Mouse (Mus musculus): ENCODE data around the gene Stx7. TPM values are rescaled to one million over a fixed set of nuclear protein-coding genes. Genes with fewer than 3 reads are reported as not detected.

The Stx7 gene
- polyA plus RNA-seq, 1 experiment, result 2.2 TPM

DNA sequence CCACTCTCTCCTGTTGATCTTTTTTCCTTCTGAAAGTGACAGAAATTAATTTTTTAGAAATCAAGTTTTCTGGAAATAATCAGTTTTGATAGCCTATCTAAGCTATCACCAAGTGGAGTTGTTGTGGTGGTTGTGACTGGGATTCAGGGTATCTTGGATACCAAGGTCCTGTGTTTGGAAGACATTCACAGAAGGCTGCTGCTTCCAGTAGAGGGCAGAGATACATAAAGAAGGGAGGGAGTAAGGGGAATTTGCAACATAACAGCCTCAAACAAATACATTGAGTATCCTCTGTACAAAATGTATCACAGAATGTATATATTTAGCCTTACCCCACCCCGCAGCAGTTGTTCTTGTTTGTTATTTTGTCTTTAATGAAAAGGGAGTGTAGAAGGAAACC, 42.9 kb downstream of the Stx7 start:
- H3K4me3 ChIP-seq (replicated peaks), result no peak overlapping the region
- no peaks in the 10 kb centered on the region for H3K4me1 ChIP-seq (ENCODE audit: control insufficient read depth)
- peaks cover 2% of the 10 kb centered on the region; the same call in 1 of the 2 replicates for H3K36me3 ChIP-seq (ENCODE audit: control insufficient read depth)
- H3K27me3 ChIP-seq (ENCODE audit: control insufficient read depth), result no peaks in the 10 kb centered on the region
- no peak for TF ChIP-seq GATA1 (IDR thresholded peaks at IDR 0.05; ENCODE audit: low read length)
- no peak for TF ChIP-seq TAL1 (IDR thresholded peaks at IDR 0.05; ENCODE audit: low read length)
- no peaks in the 10 kb centered on the region for H3K9me3 ChIP-seq (ENCODE audit: control insufficient read depth, low read length)

GRCm38 (mm10) chr10:24199303-24199702, 50.2 kb downstream of the Stx7 start:
- TF ChIP-seq TAL1 (IDR thresholded peaks at IDR 0.05; ENCODE audit: low read length) (no peak), GATA1 (IDR thresholded peaks at IDR 0.05; ENCODE audit: low read length) (no peak)
- H3K9me3 ChIP-seq (ENCODE audit: control insufficient read depth, low read length), result no peaks in the 10 kb centered on the region

DNA sequence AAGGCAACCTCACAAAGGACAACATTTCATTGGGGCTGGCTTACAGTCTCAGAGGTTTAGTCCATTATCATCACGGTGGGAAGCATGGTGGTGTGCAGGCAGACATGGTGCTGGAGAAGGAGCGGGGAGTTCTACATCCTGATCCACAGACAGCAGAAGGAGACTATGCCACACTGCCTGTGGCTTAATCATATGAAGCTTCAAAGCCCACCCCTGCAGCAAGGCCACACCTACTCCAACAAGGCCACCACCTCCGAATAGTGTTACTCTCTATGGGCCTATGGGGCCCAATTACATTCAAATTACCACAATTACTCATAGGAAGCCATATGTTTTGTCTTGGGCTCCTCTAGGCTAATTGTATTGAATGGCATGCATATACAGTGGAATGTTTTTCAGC, 51.0 kb downstream of the Stx7 start:
- no peak overlapping the region for H3K4me3 ChIP-seq (replicated peaks)
- no peaks in the 10 kb centered on the region for H3K4me1 ChIP-seq (ENCODE audit: control insufficient read depth)
- TF ChIP-seq TAL1 (IDR thresholded peaks at IDR 0.05; ENCODE audit: low read length) (no peak), GATA1 (IDR thresholded peaks at IDR 0.05; ENCODE audit: low read length) (no peak)
- no peaks in the 10 kb centered on the region for H3K36me3 ChIP-seq (ENCODE audit: control insufficient read depth)
- no peaks in the 10 kb centered on the region for H3K9me3 ChIP-seq (ENCODE audit: control insufficient read depth, low read length)
- H3K27me3 ChIP-seq (ENCODE audit: control insufficient read depth), result no peaks in the 10 kb centered on the region

More at GRCm38 (mm10) chr10:24199303-24199702, 50.2 kb downstream of the Stx7 start:
- Histone ChIP-seq H3K36me3 (ENCODE audit: control insufficient read depth) (no peaks in the 10 kb centered on the region), H3K4me1 (ENCODE audit: control insufficient read depth) (no peaks in the 10 kb centered on the region), H3K27me3 (ENCODE audit: control insufficient read depth) (no peaks in the 10 kb centered on the region), H3K4me3 (replicated peaks) (no peak overlapping the region)

- H3K27me3 ChIP-seq (ENCODE audit: control insufficient read depth), result no peaks in the 10 kb centered on the region
- TF ChIP-seq TAL1 (IDR thresholded peaks at IDR 0.05; ENCODE audit: low read length) (no peak), GATA1 (IDR thresholded peaks at IDR 0.05; ENCODE audit: low read length) (no peak)
- H3K4me1 ChIP-seq (ENCODE audit: control insufficient read depth), result no peaks in the 10 kb centered on the region
Measured at GRCm38 (mm10) chr10:24210075-24210474, 61.0 kb downstream of the Stx7 start.

GRCm38 (mm10) chr10:24213297-24213696, 64.2 kb downstream of the Stx7 start:
- no peaks in the 10 kb centered on the region for H3K36me3 ChIP-seq (ENCODE audit: control insufficient read depth)
- no peaks in the 10 kb centered on the region for H3K27me3 ChIP-seq (ENCODE audit: control insufficient read depth)
- no peaks in the 10 kb centered on the region for H3K9me3 ChIP-seq (ENCODE audit: control insufficient read depth, low read length)
- no peak for TF ChIP-seq TAL1 (IDR thresholded peaks at IDR 0.05; ENCODE audit: low read length)
- TF ChIP-seq GATA1 (IDR thresholded peaks at IDR 0.05; ENCODE audit: low read length), result no peak
- H3K4me1 ChIP-seq (ENCODE audit: control insufficient read depth), result no peaks in the 10 kb centered on the region
- no peak overlapping the region for H3K4me3 ChIP-seq (replicated peaks)

More at GRCm38 (mm10) chr10:24210075-24210474, 61.0 kb downstream of the Stx7 start:
- Histone ChIP-seq H3K36me3 (ENCODE audit: control insufficient read depth) (no peaks in the 10 kb centered on the region), H3K4me3 (replicated peaks) (no peak overlapping the region), H3K9me3 (ENCODE audit: control insufficient read depth, low read length) (no peaks in the 10 kb centered on the region)

DNA sequence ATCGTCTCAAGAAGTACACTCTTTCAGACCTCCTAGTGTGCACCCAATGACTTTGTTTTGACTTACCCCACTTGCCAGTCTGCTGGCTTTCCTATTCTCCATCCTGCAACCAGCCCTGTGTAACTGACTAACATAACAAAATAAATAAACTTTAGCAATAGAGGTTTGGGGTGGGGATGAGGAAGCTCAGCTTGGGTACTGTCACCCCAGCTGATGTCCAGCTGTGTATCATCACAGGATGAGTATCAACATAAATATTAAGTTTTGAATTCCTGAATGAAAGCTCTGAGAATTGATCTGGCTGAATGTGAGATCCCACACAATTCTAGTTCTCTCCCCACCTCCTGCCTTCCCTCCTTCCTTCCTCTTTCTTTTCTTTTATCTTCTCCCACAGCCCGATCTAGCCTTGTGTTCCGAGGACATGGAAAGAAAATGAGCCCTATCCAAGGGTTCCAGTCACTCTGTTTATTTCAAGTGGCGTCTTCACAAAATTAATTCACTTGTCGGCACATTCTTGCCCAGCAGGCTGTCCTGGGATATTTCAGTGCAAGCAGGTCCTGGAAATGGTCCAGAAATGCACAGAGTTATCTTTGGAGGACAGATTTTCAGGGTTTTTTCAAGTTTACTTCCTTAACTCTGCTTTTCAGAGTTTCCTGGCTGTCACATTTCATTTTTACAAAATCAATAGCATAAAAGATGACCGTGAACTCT, 68.6 kb downstream of the Stx7 start:
- no peak for TF ChIP-seq GATA1 (IDR thresholded peaks at IDR 0.05; ENCODE audit: low read length)
- TF ChIP-seq TAL1 (IDR thresholded peaks at IDR 0.05; ENCODE audit: low read length), result no peak
- Histone ChIP-seq H3K4me3 (replicated peaks) (no peak overlapping the region), H3K36me3 (ENCODE audit: control insufficient read depth) (no peaks in the 10 kb centered on the region), H3K9me3 (ENCODE audit: control insufficient read depth, low read length) (no peaks in the 10 kb centered on the region), H3K4me1 (ENCODE audit: control insufficient read depth) (no peaks in the 10 kb centered on the region), H3K27me3 (ENCODE audit: control insufficient read depth) (peaks cover 16% of the 10 kb centered on the region)

- Histone ChIP-seq H3K9me3 (ENCODE audit: control insufficient read depth, low read length) (peaks cover 3% of the 10 kb centered on the region; the same call in 1 of the 2 replicates), H3K4me1 (ENCODE audit: control insufficient read depth) (no peaks in the 10 kb centered on the region; the same call in 1 of the 2 replicates), H3K36me3 (ENCODE audit: control insufficient read depth) (no peaks in the 10 kb centered on the region), H3K27me3 (ENCODE audit: control insufficient read depth) (peaks cover 42% of the 10 kb centered on the region), H3K4me3 (replicated peaks) (no peak overlapping the region)
- TF ChIP-seq GATA1 (IDR thresholded peaks at IDR 0.05; ENCODE audit: low read length), result no peak
- no peak for TF ChIP-seq TAL1 (IDR thresholded peaks at IDR 0.05; ENCODE audit: low read length)
Measured at GRCm38 (mm10) chr10:24220931-24221330, 71.8 kb downstream of the Stx7 start.

- Histone ChIP-seq H3K4me1 (ENCODE audit: control insufficient read depth) (no peaks in the 10 kb centered on the region; the same call in 1 of the 2 replicates), H3K27me3 (ENCODE audit: control insufficient read depth) (peaks cover 42% of the 10 kb centered on the region), H3K9me3 (ENCODE audit: control insufficient read depth, low read length) (peaks cover 3% of the 10 kb centered on the region; the same call in 1 of the 2 replicates), H3K36me3 (ENCODE audit: control insufficient read depth) (no peaks in the 10 kb centered on the region), H3K4me3 (replicated peaks) (no peak overlapping the region)
- TF ChIP-seq GATA1 (IDR thresholded peaks at IDR 0.05; ENCODE audit: low read length), result no peak
- no peak for TF ChIP-seq TAL1 (IDR thresholded peaks at IDR 0.05; ENCODE audit: low read length)
Measured at GRCm38 (mm10) chr10:24222911-24223310, 73.8 kb downstream of the Stx7 start.

- Histone ChIP-seq H3K27me3 (ENCODE audit: control insufficient read depth) (peaks cover 42% of the 10 kb centered on the region), H3K4me1 (ENCODE audit: control insufficient read depth) (no peaks in the 10 kb centered on the region; the same call in 1 of the 2 replicates), H3K9me3 (ENCODE audit: control insufficient read depth, low read length) (peaks cover 3% of the 10 kb centered on the region; the same call in 1 of the 2 replicates), H3K4me3 (replicated peaks) (no peak within 1 kb of the TSS), H3K36me3 (ENCODE audit: control insufficient read depth) (no peaks in the 10 kb centered on the region)
- no peak for TF ChIP-seq GATA1 (IDR thresholded peaks at IDR 0.05; ENCODE audit: low read length)
- TF ChIP-seq TAL1 (IDR thresholded peaks at IDR 0.05; ENCODE audit: low read length), result no peak
Measured at GRCm38 (mm10) chr10:24223449-24224143, 74.5 kb downstream of the Stx7 start, which contains the start of gene Moxd1. TSS of gene Moxd1 (plus strand) at chr10:24223517.

All from erythroblast, embryonic 14.5 days (primary cell).